Mouse (Mus musculus) heart, embryonic 16.5 days (tissue): Measurements from ENCODE around the gene Fgf2. TPM values are rescaled to one million over a fixed set of nuclear protein-coding genes. Genes with fewer than 3 reads are reported as not detected.

Experiments
- ATAC-seq: fragments of 200-750 bp; cut with Nextera tagmentation; replicated peaks from 2 replicates; pipeline ENCODE4 v1.8.0; 2017; ENCODE audit warnings: moderate number of reproducible peaks; ENCODE audit not compliant: insufficient read depth, low FRiP score; ENCODE audit errors: extremely low read depth
- H3K27ac ChIP-seq: fragments of 300-500 bp; sonication (generic); 2 replicates; pipeline ENCODE4 v1.5.1; 2014; ENCODE audit warnings: mild to moderate bottlenecking, low read length, control low read depth, moderate library complexity
- H3K27me3 ChIP-seq: fragments of 300-500 bp; sonication (generic); 2 replicates; pipeline ENCODE4 v1.6.1; 2014; ENCODE audit warnings: low read length, mixed read lengths; ENCODE audit not compliant: control insufficient read depth, insufficient read depth
- H3K36me3 ChIP-seq: fragments of 300-500 bp; sonication (generic); 2 replicates; pipeline ENCODE4 v1.6.1; 2014; ENCODE audit not compliant: control insufficient read depth, insufficient read depth
- H3K4me1 ChIP-seq: fragments of 300-500 bp; sonication (generic); 2 replicates; pipeline ENCODE4 v1.6.1; 2014; ENCODE audit warnings: low read length, mixed read lengths; ENCODE audit not compliant: control insufficient read depth, insufficient read depth
- H3K4me2 ChIP-seq: fragments of 300-500 bp; sonication (generic); 2 replicates; pipeline ENCODE4 v1.6.1; 2014; ENCODE audit warnings: low read depth, mild to moderate bottlenecking, control low read depth, low read length
- H3K4me3 ChIP-seq: fragments of 300-500 bp; sonication (generic); 2 replicates; pipeline ENCODE4 v1.5.1; 2014; ENCODE audit warnings: mild to moderate bottlenecking, control low read depth, low read length
- H3K9ac ChIP-seq: fragments of 300-500 bp; sonication (generic); 2 replicates; pipeline ENCODE4 v1.6.1; 2014; ENCODE audit warnings: low read length, control low read depth
- H3K9me3 ChIP-seq: fragments of 300-500 bp; sonication (generic); replicated peaks from 2 replicates; pipeline ENCODE4 v1.6.1; 2016; ENCODE audit warnings: low read length; ENCODE audit not compliant: control insufficient read depth
- WGBS: fragments of 180-500 bp; shearing (Covaris S2); extraction: QIAGEN DNeasy Blood & Tissue Kit; methylation state at CpG from one replicate; pipeline ENCODE4 v1.1.7; 2014; 5-methylcytosine and 5-hydroxymethylcytosine counted together
- polyA plus RNA-seq: library from polyadenylated mRNA; unstranded; fragments of >200 nt; fragmentation: Nextera tagmentation; extraction: Ambion mirVana; gene quantifications from 2 replicates; pipeline ENCODE4 v1.2.1, GENCODE M21; 2015

Gene Fgf2
- polyA plus RNA-seq, 1 experiment from 2014 or later = 1.2 TPM

- Histone ChIP-seq H3K36me3 (no peaks in the 10 kb centered on the region), H3K4me1 (peaks cover 8% of the 10 kb centered on the region), H3K4me2 (no peak overlapping the region), H3K9ac (no peak overlapping the region), H3K27ac (no peak overlapping the region), H3K27me3 (no peaks in the 10 kb centered on the region), H3K4me3 (no peak overlapping the region), H3K9me3 (no peaks in the 10 kb centered on the region)
- 47% methylated on average over 4 of the region's 4 CpGs for WGBS
- ATAC-seq = no peak
These were observed 22.3 kb downstream of the Fgf2 start for GRCm38 (mm10) chr3:37370407-37370806.

- Histone ChIP-seq H3K36me3 (no peaks in the 10 kb centered on the region), H3K4me2 (no peak overlapping the region), H3K9me3 (no peaks in the 10 kb centered on the region), H3K27me3 (no peaks in the 10 kb centered on the region), H3K4me1 (peaks cover 4% of the 10 kb centered on the region; the same call in 1 of the 2 replicates), H3K4me3 (no peak overlapping the region), H3K27ac (no peak overlapping the region), H3K9ac (no peak overlapping the region)
- no peak for ATAC-seq
- WGBS = 80% methylated on average over 11 of the region's 11 CpGs
These were observed 25.6 kb downstream of the Fgf2 start for GRCm38 (mm10) chr3:37373712-37374111.

- Histone ChIP-seq H3K27ac (no peak overlapping the region), H3K9ac (no peak overlapping the region), H3K4me3 (no peak overlapping the region), H3K27me3 (no peaks in the 10 kb centered on the region), H3K36me3 (no peaks in the 10 kb centered on the region), H3K4me1 (peaks cover 17% of the 10 kb centered on the region), H3K4me2 (no peak overlapping the region), H3K9me3 (no peaks in the 10 kb centered on the region)
- 77% methylated on average over 6 of the region's 6 CpGs for WGBS
- no peak for ATAC-seq
These were observed 29.8 kb downstream of the Fgf2 start for GRCm38 (mm10) chr3:37377926-37378325.

GRCm38 (mm10) chr3:37378412-37378811 lies 30.3 kb downstream of the Fgf2 start:
- Histone ChIP-seq H3K9me3 (no peaks in the 10 kb centered on the region), H3K4me1 (peaks cover 22% of the 10 kb centered on the region), H3K27me3 (no peaks in the 10 kb centered on the region), H3K4me2 (no peak overlapping the region), H3K4me3 (no peak overlapping the region), H3K27ac (peak overlapping the region; percentile 10; the same call in 1 of the 2 replicates), H3K36me3 (no peaks in the 10 kb centered on the region), H3K9ac (no peak overlapping the region)
- WGBS = 64% methylated on average over 6 of the region's 6 CpGs
- ATAC-seq = no peak

- Histone ChIP-seq H3K9me3 (no peaks in the 10 kb centered on the region), H3K4me3 (no peak overlapping the region), H3K4me2 (no peak overlapping the region), H3K4me1 (peaks cover 24% of the 10 kb centered on the region), H3K27me3 (no peaks in the 10 kb centered on the region), H3K36me3 (no peaks in the 10 kb centered on the region), H3K9ac (no peak overlapping the region), H3K27ac (no peak overlapping the region)
- no peak for ATAC-seq
- WGBS = 76% methylated on average over 14 of the region's 14 CpGs
These were observed 31.1 kb downstream of the Fgf2 start for GRCm38 (mm10) chr3:37379201-37379600.

GRCm38 (mm10) chr3:37379930-37380881 lies 32.1 kb downstream of the Fgf2 start:
- Histone ChIP-seq H3K36me3 (no peaks in the 10 kb centered on the region), H3K4me3 (no peak overlapping the region), H3K4me1 (peaks cover 24% of the 10 kb centered on the region), H3K9me3 (no peaks in the 10 kb centered on the region), H3K9ac (peak overlapping the region; percentile 1; the same call in 1 of the 2 replicates), H3K27ac (peak overlapping the region; percentile 69), H3K27me3 (no peaks in the 10 kb centered on the region), H3K4me2 (0 out of 2 replicates have a peak overlapping the region, but pooled peaks have one; percentile 1)
- 46% methylated on average over 18 of the region's 18 CpGs for WGBS
- ATAC-seq = peak; percentile 65

GRCm38 (mm10) chr3:37381457-37381856 lies 33.3 kb downstream of the Fgf2 start:
- WGBS = 71% methylated on average over 6 of the region's 6 CpGs
- Histone ChIP-seq H3K27me3 (no peaks in the 10 kb centered on the region), H3K4me3 (no peak overlapping the region), H3K4me2 (no peak overlapping the region), H3K36me3 (no peaks in the 10 kb centered on the region), H3K9me3 (no peaks in the 10 kb centered on the region), H3K4me1 (peaks cover 24% of the 10 kb centered on the region), H3K9ac (no peak overlapping the region), H3K27ac (no peak overlapping the region)
- ATAC-seq = no peak

- no peak overlapping the region for H3K9ac ChIP-seq
- H3K27ac ChIP-seq = peak overlapping the region; percentile 80
- no peak for ATAC-seq
- no peaks in the 10 kb centered on the region for H3K9me3 ChIP-seq
- no peaks in the 10 kb centered on the region for H3K27me3 ChIP-seq
- H3K4me1 ChIP-seq = peaks cover 24% of the 10 kb centered on the region
- H3K36me3 ChIP-seq = no peaks in the 10 kb centered on the region
- no peak overlapping the region for H3K4me3 ChIP-seq
- 40% methylated on average over 6 of the region's 6 CpGs for WGBS
- H3K4me2 ChIP-seq = peak overlapping the region; percentile 5; the same call in 1 of the 2 replicates
These were observed 35.1 kb downstream of the Fgf2 start for GRCm38 (mm10) chr3:37383096-37383765.

GRCm38 (mm10) chr3:37387310-37387709 lies 39.2 kb downstream of the Fgf2 start:
- no peak for ATAC-seq
- Histone ChIP-seq H3K27me3 (no peaks in the 10 kb centered on the region), H3K36me3 (no peaks in the 10 kb centered on the region), H3K4me3 (no peak overlapping the region), H3K4me1 (peaks cover 10% of the 10 kb centered on the region), H3K4me2 (no peak overlapping the region), H3K9ac (no peak overlapping the region), H3K9me3 (0 out of 2 replicates have a peak, but pooled peaks cover 4% of the 10 kb centered on the region), H3K27ac (no peak overlapping the region)
- WGBS = 87% methylated on average over 6 of the region's 6 CpGs
